Mouse (Mus musculus) midbrain, embryonic 15.5 days (tissue): ENCODE data around the gene Umad1. TPM values are rescaled to one million over a fixed set of nuclear protein-coding genes. Genes with fewer than 3 reads are reported as not detected.

ENCODE experiments used
- ATAC-seq: fragments of 200-750 bp; cut with Nextera tagmentation; replicated peaks from 2 replicates; pipeline ENCODE4 v1.8.0; 2017; ENCODE audit warnings: moderate TSS enrichment
- H3K27ac ChIP-seq: fragments of 300-500 bp; sonication (generic); 2 replicates; pipeline ENCODE4 v1.5.1; 2015; ENCODE audit warnings: mild to moderate bottlenecking, inconsistent platforms
- H3K27me3 ChIP-seq: fragments of 300-500 bp; sonication (generic); replicated peaks from 2 replicates; pipeline ENCODE4 v1.6.1; 2015; ENCODE audit warnings: inconsistent platforms
- H3K36me3 ChIP-seq: fragments of 300-500 bp; sonication (generic); replicated peaks from 2 replicates; pipeline ENCODE4 v1.6.1; 2015; ENCODE audit warnings: inconsistent platforms
- H3K4me1 ChIP-seq: fragments of 300-500 bp; sonication (generic); 2 replicates; pipeline ENCODE4 v1.6.1; 2015; ENCODE audit warnings: inconsistent platforms
- H3K4me2 ChIP-seq: fragments of 300-500 bp; sonication (generic); 2 replicates; pipeline ENCODE4 v1.6.1; 2015; ENCODE audit warnings: inconsistent platforms, mild to moderate bottlenecking, moderate library complexity
- H3K4me3 ChIP-seq: fragments of 300-500 bp; sonication (generic); 2 replicates; pipeline ENCODE4 v1.5.1; 2015; ENCODE audit warnings: mild to moderate bottlenecking, inconsistent platforms
- H3K9ac ChIP-seq: fragments of 300-500 bp; sonication (generic); 2 replicates; pipeline ENCODE4 v1.6.1; 2015; ENCODE audit warnings: mild to moderate bottlenecking, inconsistent platforms
- H3K9me3 ChIP-seq: fragments of 300-500 bp; sonication (generic); 2 replicates; pipeline ENCODE4 v1.6.1; 2016; ENCODE audit warnings: inconsistent platforms
- WGBS: fragments of 180-500 bp; shearing (Covaris S2); methylation state at CpG from one replicate; pipeline ENCODE4 v1.1.7; 2015; ENCODE audit warnings: mixed read lengths; 5-methylcytosine and 5-hydroxymethylcytosine counted together
- polyA plus RNA-seq: library from polyadenylated mRNA; unstranded; fragments of >200 nt; fragmentation: Nextera tagmentation; extraction: Ambion mirVana; gene quantifications from 2 replicates; pipeline ENCODE4 v1.2.1, GENCODE M21; 2015

Umad1 gene
- polyA plus RNA-seq, 1 experiment from 2014 or later = 59.6 TPM

DNA sequence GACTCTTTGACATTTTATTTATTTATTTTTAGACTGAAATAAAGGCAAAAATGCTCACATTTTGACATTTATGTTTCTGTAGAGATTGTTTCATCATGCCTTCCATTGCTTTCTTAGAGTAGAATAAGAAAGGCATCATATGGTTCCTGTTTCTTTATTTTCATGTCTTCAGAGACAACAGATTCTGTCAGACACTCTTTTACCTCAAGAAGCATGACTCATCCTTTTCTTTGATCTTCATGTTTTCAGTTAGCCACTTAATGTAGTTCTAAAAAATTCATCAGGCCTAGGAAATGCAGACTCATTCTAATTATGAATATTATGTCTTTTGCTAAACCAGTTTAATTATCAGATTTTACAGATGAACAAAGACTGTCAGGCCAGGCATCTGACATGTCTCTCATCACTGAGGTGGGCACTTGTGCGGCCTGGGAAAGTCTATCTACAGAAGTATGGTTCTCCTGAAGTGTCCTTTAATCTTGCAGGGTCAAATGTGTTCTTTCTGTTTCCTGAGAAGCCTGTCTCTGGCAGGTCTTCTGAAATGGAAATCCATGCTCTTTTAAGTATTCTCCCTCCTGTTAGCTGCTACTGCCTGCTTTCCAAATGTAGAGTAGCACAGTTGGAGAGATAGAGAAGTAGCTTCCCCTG lies 231.0 kb downstream of the Umad1 start:
- Histone ChIP-seq H3K4me1 (peaks cover 11% of the 10 kb centered on the region), H3K9ac (no peak overlapping the region), H3K36me3 (no peaks in the 10 kb centered on the region), H3K27me3 (no peaks in the 10 kb centered on the region), H3K4me3 (no peak overlapping the region), H3K27ac (no peak overlapping the region), H3K4me2 (no peak overlapping the region), H3K9me3 (no peaks in the 10 kb centered on the region)
- ATAC-seq = no peak
- 63% methylated on average over 1 of the region's 1 CpGs for WGBS

- Histone ChIP-seq H3K4me1 (peaks cover 5% of the 10 kb centered on the region), H3K9ac (no peak overlapping the region), H3K27ac (no peak overlapping the region), H3K27me3 (no peaks in the 10 kb centered on the region), H3K4me3 (no peak overlapping the region), H3K9me3 (no peaks in the 10 kb centered on the region), H3K4me2 (no peak overlapping the region), H3K36me3 (no peaks in the 10 kb centered on the region)
- ATAC-seq = no peak
- WGBS = 93% methylated on average over 3 of the region's 3 CpGs
These were observed 233.2 kb downstream of the Umad1 start for GRCm38 (mm10) chr6:8492248-8492647.

DNA sequence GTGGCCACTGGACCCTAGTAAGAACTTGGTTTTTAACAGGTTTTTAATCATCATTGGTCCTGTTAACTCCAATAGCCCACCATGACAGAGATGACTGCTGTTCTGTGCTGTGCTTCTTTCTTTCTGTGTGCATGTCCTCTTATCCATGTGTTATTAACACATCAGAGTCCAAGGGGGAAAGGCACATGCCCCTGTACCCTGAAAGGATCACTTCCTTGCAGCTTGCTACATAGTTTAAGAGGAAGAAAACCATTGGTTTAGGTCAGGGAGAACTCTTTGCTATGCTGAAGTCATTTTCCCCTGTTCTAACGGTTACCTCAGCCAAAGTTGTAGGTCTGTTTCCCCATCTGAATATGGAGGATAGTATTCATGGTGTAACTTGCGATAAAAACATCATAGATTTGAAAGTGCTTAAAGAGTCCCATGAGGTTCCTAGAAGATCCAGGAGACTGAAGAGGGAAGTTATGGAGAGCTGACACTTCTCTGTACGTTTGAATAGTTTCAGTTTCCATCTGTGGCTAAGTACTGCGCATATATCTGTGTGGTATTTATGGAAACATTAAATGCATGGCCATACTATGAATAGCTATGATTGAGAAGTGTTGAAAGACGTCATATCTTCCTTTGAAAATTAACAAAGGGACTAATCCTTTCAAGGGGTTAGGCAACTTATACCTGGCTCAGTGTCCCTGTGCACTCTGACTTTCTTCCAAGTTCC lies 236.2 kb downstream of the Umad1 start:
- no peaks in the 10 kb centered on the region for H3K36me3 ChIP-seq
- no peaks in the 10 kb centered on the region for H3K4me1 ChIP-seq
- no peaks in the 10 kb centered on the region for H3K9me3 ChIP-seq
- H3K4me3 ChIP-seq = no peak overlapping the region
- no peak overlapping the region for H3K27ac ChIP-seq
- no peak overlapping the region for H3K4me2 ChIP-seq
- H3K27me3 ChIP-seq = no peaks in the 10 kb centered on the region
- H3K9ac ChIP-seq = no peak overlapping the region
- no peak for ATAC-seq
- WGBS = 84% methylated on average over 5 of the region's 5 CpGs

DNA sequence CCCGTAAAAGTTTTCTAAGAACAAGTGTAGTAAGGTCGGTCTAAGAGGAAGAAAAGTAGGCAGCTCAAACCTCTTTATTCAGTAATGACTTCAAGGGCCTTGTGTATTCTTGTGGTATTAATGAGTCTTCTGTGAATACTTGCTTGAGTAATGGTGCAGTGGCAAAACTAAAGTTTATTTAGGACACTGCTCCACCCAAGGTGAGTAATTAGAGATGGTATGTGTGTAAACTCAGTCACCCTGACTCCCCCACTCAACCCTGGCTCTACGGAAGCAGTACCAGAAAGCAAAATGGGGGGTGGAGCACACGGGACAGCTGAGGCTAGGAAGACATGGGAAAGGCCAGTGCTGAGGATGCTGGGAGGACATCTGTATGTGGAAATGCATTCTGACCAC lies 236.7 kb downstream of the Umad1 start:
- H3K4me3 ChIP-seq = no peak overlapping the region
- 83% methylated on average over 4 of the region's 4 CpGs for WGBS
- H3K36me3 ChIP-seq = no peaks in the 10 kb centered on the region
- no peaks in the 10 kb centered on the region for H3K4me1 ChIP-seq
- ATAC-seq = no peak
- no peak overlapping the region for H3K27ac ChIP-seq
- H3K9me3 ChIP-seq = no peaks in the 10 kb centered on the region
- no peaks in the 10 kb centered on the region for H3K27me3 ChIP-seq
- H3K4me2 ChIP-seq = no peak overlapping the region
- H3K9ac ChIP-seq = no peak overlapping the region

DNA sequence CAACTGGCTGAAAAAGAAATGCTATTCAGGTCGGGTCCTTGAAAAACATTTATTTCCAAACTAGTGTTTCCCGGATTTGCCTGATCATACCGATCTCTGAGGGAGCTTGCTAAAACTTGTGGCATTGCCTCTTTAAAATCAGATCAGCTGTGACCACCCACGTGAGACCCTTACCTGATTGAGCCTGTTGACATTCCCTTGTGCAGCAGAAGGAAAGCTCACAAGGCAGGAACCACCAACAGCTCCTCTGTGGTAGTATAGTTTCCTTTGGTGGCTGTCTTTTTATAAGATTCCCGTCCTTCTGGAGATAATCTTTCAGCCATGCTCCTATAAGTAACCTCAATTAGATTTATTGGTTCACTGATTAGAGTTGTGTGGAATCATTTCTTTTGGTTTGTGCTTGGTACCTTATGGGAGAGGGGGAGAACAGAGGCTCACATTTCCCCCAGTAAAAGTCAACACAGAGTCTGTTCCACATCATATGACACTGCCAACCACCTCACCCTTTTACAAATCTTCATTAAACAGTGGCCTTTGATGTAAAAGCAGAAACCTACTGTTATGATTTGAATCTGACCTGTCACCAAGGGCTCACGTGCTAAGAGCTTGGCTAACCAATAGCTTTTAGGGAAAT lies 238.3 kb downstream of the Umad1 start:
- Histone ChIP-seq H3K27me3 (no peaks in the 10 kb centered on the region), H3K9ac (no peak overlapping the region), H3K9me3 (no peaks in the 10 kb centered on the region), H3K4me2 (no peak overlapping the region), H3K4me1 (no peaks in the 10 kb centered on the region), H3K4me3 (no peak overlapping the region), H3K27ac (no peak overlapping the region), H3K36me3 (no peaks in the 10 kb centered on the region)
- no peak for ATAC-seq
- WGBS = 80% methylated on average over 6 of the region's 6 CpGs

GRCm38 (mm10) chr6:8497868-8498257 lies 238.8 kb downstream of the Umad1 start:
- no peaks in the 10 kb centered on the region for H3K27me3 ChIP-seq
- H3K4me2 ChIP-seq = no peak overlapping the region
- H3K9ac ChIP-seq = no peak overlapping the region
- ATAC-seq = no peak
- H3K36me3 ChIP-seq = no peaks in the 10 kb centered on the region
- WGBS = 83% methylated on average over 6 of the region's 6 CpGs
- H3K4me3 ChIP-seq = no peak overlapping the region
- no peaks in the 10 kb centered on the region for H3K4me1 ChIP-seq
- no peaks in the 10 kb centered on the region for H3K9me3 ChIP-seq
- H3K27ac ChIP-seq = no peak overlapping the region

- 81% methylated on average over 3 of the region's 3 CpGs for WGBS
- H3K4me2 ChIP-seq = no peak overlapping the region
- no peaks in the 10 kb centered on the region for H3K27me3 ChIP-seq
- H3K9ac ChIP-seq = no peak overlapping the region
- H3K4me3 ChIP-seq = no peak overlapping the region
- no peaks in the 10 kb centered on the region for H3K36me3 ChIP-seq
- H3K27ac ChIP-seq = no peak overlapping the region
- no peaks in the 10 kb centered on the region for H3K4me1 ChIP-seq
- no peak for ATAC-seq
- H3K9me3 ChIP-seq = no peaks in the 10 kb centered on the region
These were observed 239.9 kb downstream of the Umad1 start for GRCm38 (mm10) chr6:8498961-8499360.

GRCm38 (mm10) chr6:8503953-8504352 lies 244.9 kb downstream of the Umad1 start:
- no peaks in the 10 kb centered on the region for H3K9me3 ChIP-seq
- no peak overlapping the region for H3K4me3 ChIP-seq
- no peak overlapping the region for H3K27ac ChIP-seq
- no peaks in the 10 kb centered on the region for H3K36me3 ChIP-seq
- 25% methylated on average over 3 of the region's 3 CpGs for WGBS
- H3K27me3 ChIP-seq = no peaks in the 10 kb centered on the region
- no peak for ATAC-seq
- H3K4me1 ChIP-seq = peaks cover 3% of the 10 kb centered on the region; the same call in 1 of the 2 replicates
- H3K9ac ChIP-seq = no peak overlapping the region
- H3K4me2 ChIP-seq = no peak overlapping the region

GRCm38 (mm10) chr6:8504521-8505228 lies 245.6 kb downstream of the Umad1 start:
- Histone ChIP-seq H3K9me3 (no peaks in the 10 kb centered on the region), H3K27me3 (no peaks in the 10 kb centered on the region), H3K36me3 (no peaks in the 10 kb centered on the region), H3K4me3 (no peak overlapping the region), H3K9ac (no peak overlapping the region), H3K4me2 (no peak overlapping the region), H3K4me1 (peaks cover 3% of the 10 kb centered on the region; the same call in 1 of the 2 replicates), H3K27ac (no peak overlapping the region)
- 78% methylated on average over 6 of the region's 6 CpGs for WGBS
- ATAC-seq = no peak

GRCm38 (mm10) chr6:8506631-8507030 lies 247.5 kb downstream of the Umad1 start:
- no peak overlapping the region for H3K4me3 ChIP-seq
- H3K4me2 ChIP-seq = no peak overlapping the region
- H3K9ac ChIP-seq = no peak overlapping the region
- ATAC-seq = no peak
- peaks cover 15% of the 10 kb centered on the region for H3K4me1 ChIP-seq
- no peaks in the 10 kb centered on the region for H3K9me3 ChIP-seq
- no peaks in the 10 kb centered on the region for H3K27me3 ChIP-seq
- H3K27ac ChIP-seq = no peak overlapping the region
- no peaks in the 10 kb centered on the region for H3K36me3 ChIP-seq
